Mouse (Mus musculus) adrenal gland, postnatal 14 days (tissue): ENCODE measurements around the gene Sergef. TPM values are rescaled to one million over a fixed set of nuclear protein-coding genes. Genes with fewer than 3 reads are reported as not detected.

Source experiments
- DNase-seq: peaks from one replicate; pipeline ENCODE4 v3.0.0; 2021; ENCODE audit warnings: mixed read lengths
- total RNA-seq: library from RNA; stranded (reverse); gene quantifications from 2 replicates; pipeline ENCODE4 v1.2.3, GENCODE M21; 2021

Gene Sergef
- total RNA-seq, 1 experiment from 2014 or later: 13.8 TPM

DNA sequence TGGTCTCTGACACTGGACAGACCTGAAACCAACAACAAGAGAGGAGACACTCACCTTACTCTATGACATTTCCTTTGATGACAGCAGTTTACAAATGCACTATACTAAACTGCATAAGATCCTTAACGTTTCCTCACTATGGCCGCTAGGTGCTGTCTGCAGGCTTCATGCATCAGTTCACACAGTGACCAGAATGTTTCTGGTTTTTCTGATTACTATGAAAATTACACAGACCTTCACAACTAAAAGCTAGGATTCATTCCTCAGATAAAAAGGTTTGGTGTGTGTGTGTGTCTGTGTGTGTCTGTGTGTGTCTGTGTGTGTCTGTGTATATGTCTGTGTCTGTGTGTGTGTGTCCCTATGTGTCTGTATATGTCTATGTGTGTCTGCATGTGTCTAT, 63.7 kb downstream of the Sergef start:
- no peak for DNase-seq

- DNase-seq: no peak
These were observed 66.6 kb downstream of the Sergef start for GRCm38 (mm10) chr7:46572803-46573594.

- DNase-seq: peak; percentile 71
These were observed 70.1 kb downstream of the Sergef start for GRCm38 (mm10) chr7:46569509-46569908.

GRCm38 (mm10) chr7:46566318-46567007, 73.1 kb downstream of the Sergef start:
- no peak for DNase-seq

DNA sequence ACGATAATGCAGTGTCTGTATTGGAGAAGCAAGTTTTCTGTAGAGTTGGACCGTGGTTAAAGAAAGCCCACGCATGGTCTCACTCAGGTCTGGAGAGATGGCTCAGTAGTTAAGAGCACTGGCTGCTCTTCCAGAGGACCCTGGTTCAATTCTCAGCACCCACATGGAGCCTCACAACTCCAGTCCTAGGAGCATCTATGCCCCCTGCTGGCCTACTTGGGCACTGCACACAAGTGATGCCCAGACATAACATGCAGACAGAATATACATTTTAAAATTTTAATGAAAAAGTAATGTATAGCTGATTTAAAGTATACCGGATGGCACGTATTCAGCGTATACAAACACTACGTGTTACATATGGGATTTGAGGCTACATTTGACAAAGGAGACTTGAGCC, 74.2 kb downstream of the Sergef start:
- DNase-seq: peak; percentile 1

- peak; percentile 3 for DNase-seq
These were observed 75.8 kb downstream of the Sergef start for GRCm38 (mm10) chr7:46563801-46564200.

DNA sequence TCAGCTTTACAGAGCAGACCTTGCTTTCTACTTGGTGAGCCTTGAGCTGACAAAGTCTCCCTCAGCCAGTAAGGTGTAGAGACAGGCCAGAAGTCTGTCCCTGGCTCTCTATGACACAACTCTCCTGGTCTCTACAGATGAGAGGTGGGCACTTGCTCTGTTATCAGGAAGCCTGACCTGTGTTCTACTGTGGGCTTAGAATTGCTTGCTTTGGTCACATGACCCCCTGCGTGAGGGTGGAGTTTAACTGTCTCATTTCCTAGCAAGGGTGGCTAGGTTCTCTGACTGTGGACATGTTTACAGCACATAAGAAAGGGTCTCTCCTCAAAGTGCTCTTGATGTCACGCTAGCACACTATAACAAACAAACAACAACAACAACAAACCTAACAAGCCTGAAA, 79.5 kb downstream of the Sergef start:
- no peak for DNase-seq

DNA sequence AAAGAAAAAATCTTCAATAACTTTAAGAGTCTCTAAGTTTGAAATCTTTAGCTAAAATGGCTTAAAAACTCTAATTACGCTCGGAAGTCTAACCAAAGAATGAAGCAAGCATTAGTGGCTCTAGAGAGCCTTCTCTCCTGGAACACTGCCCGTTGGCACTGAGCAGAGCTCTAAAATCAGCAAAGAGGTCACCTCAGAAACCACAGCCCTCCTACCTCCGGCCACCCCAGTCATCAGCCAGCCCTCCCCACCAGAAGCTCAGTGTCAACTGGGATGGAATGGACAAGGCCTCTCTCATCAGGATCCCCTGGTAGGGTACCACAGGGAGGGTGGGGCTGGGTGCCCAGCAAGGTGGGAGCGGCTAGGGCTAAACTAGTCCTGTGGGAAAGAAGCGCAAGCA, 80.0 kb downstream of the Sergef start:
- peak; percentile 79 for DNase-seq

DNA sequence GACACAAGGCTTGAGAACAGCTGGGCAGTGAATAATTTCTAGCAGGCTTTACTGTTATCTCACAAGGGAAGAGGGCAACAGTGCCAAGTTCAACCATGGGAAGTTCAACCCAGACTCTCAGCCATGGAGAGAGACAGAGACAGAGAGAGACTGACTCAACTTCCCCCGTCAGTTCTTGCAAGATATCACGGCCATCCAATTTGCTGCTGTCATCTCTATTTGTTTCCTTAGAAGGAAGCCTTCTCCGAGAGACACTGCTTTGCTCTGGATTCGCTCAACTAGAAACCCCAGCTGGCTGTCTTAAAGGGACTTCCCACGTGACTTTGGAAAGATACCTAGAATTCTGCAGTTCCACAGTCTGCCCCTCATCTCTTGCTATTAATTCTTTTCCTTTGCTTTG, 80.6 kb downstream of the Sergef start:
- DNase-seq: peak; percentile 2

GRCm38 (mm10) chr7:46557996-46558395, 81.6 kb downstream of the Sergef start:
- DNase-seq: peak; percentile 1

DNA sequence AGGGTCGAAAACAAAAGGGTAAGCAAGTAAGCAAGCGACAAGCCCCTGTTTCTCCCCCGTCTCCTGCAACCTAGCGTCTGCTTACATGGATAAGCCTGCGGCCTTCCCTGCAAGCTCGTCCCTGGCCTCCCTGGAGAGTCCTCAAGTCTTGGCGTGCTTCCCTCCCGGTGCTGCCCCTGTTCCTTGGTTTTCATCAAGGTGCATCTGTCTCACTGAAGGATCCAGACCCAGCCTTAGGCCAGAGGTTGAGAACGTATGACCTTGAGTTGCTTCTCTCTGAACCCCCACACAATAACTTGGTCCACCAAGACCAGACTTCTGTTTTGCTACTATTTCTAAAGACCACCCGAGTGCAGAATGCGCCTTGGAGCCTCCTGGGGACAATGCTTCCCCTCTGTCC, 82.2 kb downstream of the Sergef start:
- peak; percentile 0 for DNase-seq

GRCm38 (mm10) chr7:46556358-46557118, 83.1 kb downstream of the Sergef start:
- DNase-seq: peak; percentile 2

- peak; percentile 42 for DNase-seq
These were observed 83.9 kb downstream of the Sergef start for GRCm38 (mm10) chr7:46555731-46556130.

- DNase-seq: peak; percentile 3
These were observed 84.8 kb downstream of the Sergef start for GRCm38 (mm10) chr7:46554855-46555254.

GRCm38 (mm10) chr7:46554003-46554402, 85.6 kb downstream of the Sergef start:
- DNase-seq: peak; percentile 77

- DNase-seq: peak; percentile 50
These were observed 87.5 kb downstream of the Sergef start for GRCm38 (mm10) chr7:46551935-46552752.

DNA sequence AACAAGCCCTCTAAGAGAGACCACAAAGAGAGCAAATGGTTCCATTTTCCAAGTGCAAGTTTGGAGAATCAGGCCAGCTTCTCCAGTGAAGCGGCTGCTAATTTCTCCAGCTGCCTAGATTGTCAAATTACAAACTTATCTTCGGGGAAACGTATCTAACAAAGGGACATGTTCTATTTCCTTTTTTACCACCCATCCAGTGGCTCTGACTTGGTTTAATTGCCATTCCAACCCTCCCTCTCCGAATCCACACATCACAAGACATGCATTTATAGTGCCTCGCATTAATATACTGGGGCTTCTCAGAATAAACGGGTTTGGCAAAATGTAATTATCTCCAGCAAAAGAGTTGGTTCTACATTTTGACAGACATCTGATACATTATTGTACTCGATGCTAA, 88.4 kb downstream of the Sergef start:
- no peak for DNase-seq

DNA sequence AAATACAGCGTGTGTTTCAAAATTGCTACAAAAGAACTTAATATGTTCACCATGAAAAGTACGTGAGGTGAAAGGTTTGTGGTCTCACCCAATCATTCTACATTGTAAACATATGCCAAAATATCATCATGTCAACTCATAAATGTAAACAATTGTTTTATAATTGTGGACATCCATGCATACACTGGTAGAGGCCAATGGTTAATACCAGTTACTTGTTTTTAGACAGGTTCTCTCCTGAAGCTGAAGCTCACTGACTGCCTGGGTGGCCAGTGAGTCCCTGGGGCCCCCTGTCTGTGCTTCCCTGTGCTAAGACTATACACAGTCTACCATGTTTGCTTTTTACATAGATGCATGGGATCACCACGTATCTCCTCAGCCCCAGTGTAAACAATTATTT, 91.5 kb downstream of the Sergef start:
- no peak for DNase-seq

- DNase-seq: peak; percentile 2
These were observed 92.0 kb downstream of the Sergef start for GRCm38 (mm10) chr7:46547642-46548041.

DNA sequence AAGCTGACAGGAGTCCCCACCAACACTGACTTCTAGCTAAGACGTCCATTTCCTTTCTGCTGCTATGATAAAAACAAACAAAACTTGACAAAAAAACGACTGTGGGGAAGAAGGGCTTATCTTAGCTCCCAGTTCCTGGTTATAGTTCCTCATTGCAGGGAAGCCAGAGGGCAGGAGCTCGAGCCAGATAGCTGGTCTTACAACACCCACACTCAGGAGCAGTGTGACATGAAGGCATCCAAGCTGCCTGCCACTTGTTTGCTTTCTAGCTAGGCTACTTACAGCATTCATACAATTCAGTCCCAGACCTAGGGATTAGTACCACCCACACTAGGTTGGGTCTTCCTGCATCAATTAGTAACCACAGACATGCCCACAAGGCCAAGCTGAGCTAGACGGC, 93.1 kb downstream of the Sergef start:
- peak; percentile 4 for DNase-seq

GRCm38 (mm10) chr7:46544195-46544641, 95.4 kb downstream of the Sergef start:
- DNase-seq: no peak

DNA sequence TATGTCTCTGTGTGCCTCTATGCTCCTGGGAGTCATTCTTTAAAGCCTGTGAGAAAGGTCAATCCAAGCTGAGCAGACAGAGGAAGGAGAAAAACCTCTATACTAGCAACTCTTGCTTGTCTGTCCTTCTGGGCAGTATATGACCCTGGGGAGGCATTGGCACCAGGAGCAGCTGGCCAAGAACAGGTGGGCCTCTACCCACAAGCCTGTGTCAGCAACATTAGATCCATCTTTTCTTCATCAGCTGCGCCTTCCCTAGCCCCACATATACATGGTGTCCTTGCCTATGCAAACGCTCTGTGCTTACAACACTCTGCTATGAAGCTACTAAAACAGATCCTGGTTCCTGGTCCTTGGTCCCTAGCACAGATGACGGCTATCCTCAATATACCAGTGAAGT, 97.5 kb downstream of the Sergef start:
- DNase-seq: no peak
